Mouse (Mus musculus): ENCODE measurements at regions not wholly inside any gene's neighbourhood (a gene's known extent, or its start where the extent isn't known, plus 50 kb on each side); places are given as distances from the start of the nearest gene placed in this dataset.

DNA sequence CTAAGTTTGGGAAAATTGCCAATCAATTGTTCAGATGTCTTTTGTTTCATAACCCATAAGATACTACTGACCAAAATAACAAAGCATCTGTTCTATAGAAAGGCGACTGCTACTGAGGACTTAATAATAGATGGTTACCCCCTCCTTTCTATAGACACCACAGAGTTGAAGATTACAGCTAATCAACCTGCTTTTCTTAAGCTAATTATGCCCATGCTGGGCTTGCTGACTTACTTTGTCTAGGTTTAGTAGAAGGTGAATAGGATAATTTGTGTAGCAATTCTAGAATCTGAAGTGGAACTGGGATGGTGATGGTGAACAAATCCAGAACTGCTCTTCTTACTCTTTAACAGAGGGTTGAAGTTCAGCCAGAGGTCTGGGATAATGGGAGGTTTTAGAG, 53.8 kb upstream of the Tbx18 start:
- no peak for DNase-seq (ENCODE audit: low spot score)

DNA sequence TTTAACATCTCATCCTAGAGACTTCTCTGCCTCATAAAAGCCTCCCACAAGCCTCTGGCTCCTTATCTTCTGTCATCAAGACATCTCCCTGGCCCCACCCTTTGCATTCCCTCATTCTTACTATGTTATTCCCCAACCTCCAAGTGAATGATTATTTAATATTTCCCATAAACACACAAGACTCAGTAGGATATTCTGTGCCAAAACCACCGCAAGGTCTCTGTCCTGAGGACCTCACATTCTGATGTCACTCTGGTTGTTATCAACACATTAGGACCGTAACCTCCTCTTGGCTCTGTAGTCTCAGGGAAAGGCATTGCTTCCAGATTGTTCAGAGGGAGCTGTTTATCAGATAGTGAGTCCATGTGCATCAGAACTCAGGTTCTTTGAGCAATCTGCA, 80.7 kb upstream of the Tbx18 start:
- DNase-seq (ENCODE audit: low spot score) = no peak

DNA sequence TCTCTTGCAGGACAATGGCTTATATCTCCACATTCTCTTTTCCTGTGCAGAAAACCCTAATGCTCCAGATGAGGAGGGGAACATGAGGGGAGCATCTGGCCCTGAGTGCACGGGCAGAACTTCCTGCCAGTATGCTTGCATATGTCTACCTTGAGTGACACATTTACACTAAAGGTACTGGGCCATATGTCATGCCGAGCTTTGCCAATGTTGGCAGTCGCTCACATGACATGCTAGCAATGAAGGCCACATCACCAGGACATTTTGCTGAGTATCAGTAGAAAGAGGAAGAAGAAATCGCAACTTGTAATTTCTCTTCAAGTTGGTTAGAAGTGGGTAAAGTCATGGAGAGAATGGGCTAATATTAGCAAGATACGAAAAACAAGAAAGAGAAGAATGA, 91.2 kb upstream of the Tbx18 start:
- no peak for DNase-seq (ENCODE audit: low spot score)

DNA sequence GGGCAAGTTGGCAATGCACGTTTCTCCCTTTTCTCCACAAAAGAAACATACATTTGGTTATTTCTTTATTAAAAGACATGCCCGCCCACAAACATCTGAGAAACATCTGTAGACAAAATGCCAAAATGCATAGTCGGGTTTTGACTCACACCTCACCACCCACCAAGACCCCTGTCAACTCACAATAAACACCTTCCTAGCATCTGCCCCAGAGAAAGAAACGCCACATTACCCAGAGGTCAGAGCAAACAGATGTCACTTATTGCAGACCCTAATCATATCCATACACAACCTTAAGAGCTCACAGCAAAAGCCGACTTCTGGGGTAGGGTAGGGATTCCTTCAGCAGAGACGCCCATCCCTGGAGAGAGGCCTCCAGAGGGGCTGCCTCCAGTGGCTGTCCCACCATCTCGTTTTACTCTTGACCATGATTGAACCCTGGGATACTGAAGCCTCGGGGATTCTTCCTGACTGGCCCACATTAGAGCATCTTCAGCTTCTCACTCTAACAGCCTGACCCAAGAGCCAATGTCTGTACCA, 93.7 kb upstream of the Tbx18 start:
- DNase-seq (ENCODE audit: low spot score) = no peak

DNA sequence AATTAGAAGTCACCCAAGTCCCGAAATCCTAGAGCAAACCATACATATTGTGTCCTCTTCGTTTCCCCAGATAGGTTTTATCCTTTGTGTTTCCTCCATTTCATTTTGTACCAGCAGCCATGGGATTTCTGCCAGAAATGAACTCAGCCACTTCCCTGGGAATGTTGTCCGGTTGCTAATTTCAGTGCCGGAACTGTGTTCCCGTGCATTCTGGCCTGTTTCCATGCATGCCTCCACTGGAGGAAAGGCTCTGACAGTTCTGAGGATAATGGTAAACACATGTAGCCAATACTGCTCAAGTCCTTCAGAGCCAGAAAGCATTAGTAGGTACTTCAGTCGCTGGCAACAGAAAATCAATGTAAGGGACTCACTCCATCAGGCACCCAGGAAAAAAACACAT, 112.8 kb upstream of the Tbx18 start:
- no peak for DNase-seq (ENCODE audit: low spot score)

DNA sequence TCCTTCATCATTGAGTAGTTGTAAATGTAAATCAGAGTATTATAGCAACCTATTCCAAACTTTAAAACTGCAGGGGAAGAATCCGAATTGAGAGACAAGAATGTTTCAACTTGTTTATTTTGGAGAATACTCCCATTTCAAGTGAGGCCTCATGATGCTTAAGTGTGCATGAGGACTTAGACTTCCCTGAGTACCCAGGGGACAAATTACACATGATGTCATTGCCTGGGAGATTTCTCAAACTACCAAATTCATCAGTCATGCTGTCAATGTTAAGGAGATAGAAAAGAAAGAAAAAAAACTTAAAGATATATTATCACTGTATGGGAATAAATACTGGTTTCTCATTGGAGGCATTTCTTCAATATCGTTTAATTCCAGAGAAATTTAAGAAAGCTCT, 113.4 kb upstream of the Tbx18 start:
- no peak for DNase-seq (ENCODE audit: low spot score)

DNA sequence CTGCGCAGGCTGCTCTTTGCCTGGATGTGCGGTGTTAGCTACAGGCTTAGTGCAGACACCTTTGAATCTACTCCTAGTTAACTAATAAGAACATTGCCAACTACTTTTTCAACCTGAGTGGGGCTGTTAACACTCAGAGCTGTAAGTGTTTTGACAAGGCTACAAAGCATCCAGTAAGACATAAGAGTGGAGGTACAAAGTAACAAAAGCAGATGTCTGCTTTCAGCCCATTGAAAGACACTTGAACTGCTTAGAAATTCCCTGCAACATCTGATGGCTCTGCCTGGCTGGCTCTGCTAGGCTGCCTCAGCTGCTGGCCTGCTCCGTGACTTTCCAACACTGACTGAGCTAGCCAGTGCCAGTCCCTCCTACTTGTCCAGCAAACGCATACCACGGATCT, 117.8 kb upstream of the Tbx18 start:
- no peak for DNase-seq (ENCODE audit: low spot score)

DNA sequence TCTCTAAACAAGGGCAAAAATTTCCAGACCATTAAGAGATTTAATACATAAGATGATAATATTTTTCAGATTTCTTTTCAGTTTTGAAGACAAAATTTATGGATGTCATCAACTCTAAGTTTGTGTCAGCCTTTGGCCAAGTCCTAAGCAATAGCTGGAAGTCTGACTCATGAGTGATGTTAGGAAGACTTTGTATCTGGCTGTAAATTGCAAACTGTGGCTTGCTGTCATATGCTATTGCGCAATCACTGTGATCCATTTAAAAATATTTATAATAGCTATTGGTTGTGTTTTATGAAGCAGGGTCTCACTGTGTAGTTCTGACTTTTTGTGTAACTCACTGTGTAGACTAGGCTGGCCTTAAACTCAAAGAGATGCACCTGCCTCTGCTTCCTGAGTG, 119.1 kb upstream of the Tbx18 start:
- DNase-seq (ENCODE audit: low spot score) = no peak

DNA sequence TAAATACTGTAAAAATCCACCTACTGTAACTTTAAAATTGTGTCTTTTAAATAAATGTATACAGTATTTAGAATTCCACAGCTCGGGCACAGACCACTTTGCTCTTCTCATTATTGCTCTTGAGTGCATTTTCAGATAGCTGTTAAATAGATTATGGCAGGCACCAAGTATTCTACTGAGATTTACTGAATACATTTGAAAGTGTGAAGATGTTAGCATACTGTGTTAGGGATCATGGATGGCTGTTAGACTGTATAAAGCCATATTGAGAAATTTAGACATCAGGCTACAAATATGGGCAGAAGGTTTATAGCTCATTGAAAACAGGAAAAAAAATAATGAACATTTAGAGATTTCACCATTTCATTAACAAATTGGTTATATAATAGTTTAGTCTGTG, 130.5 kb upstream of the Tbx18 start:
- no peak for DNase-seq (ENCODE audit: low spot score)

DNA sequence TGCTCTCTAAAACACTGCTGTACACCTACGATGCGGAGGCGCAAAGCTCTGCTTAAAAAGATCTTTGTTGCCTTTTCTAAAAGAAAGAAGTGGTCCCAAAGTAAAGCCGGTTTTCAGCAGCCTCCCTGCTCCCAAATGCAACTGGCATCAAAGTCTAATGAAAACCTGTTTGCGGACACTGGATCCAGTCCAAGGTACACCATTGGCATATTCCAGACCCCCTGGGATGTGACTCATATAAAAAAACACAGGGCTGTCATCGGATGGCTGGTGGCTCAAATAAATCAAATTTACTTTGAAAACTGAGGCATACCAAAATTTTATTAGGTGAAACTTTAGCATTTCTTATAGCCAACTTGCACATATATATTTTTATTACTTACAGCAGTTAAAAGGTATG, 134.2 kb upstream of the Tbx18 start:
- no peak for DNase-seq (ENCODE audit: low spot score)

DNA sequence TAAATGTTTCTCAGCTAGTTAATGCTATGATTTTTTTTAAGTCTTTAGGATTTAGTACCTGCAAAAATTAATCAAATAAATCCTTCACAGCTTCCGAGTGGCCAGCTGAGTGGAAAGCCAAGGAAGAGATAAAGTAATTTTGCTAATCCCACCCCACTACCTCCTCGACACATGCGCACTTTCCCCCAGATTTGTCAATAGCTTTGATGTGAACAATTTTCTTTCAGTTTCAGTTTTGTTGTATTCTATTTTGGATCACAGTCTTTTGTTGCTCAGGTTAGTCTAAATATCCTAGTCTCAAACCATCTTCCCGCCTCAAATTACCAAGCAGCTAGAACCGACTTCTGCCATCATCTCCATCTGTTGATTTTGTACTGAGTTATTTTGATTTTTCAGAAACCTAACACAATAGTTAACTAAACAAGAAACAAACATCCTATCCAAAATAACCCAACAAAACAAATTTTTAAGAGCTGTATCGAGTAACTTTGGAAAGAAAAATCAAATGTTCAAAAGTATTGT, 141.4 kb upstream of the Tbx18 start:
- DNase-seq (ENCODE audit: low spot score) = no peak

DNA sequence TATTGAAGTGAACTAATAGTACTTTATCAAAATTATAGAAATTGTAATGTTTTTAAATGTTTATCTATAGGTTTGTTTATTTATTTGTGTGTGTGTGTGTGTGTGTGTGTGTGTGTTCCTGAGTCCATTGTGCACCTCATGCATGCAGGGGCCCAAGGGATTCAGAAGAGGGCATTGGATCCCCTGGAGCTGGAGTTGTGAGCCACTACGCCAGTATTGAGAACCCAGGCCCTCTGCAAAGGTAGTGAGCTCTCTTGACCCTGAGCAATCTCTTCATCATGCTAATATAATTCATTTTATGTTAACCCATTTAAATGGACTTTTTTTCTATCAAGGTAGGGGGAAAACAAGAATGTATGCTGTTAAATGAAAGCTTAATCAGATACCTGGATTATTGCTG, 151.5 kb upstream of the Tbx18 start:
- DNase-seq (ENCODE audit: low spot score) = no peak

DNA sequence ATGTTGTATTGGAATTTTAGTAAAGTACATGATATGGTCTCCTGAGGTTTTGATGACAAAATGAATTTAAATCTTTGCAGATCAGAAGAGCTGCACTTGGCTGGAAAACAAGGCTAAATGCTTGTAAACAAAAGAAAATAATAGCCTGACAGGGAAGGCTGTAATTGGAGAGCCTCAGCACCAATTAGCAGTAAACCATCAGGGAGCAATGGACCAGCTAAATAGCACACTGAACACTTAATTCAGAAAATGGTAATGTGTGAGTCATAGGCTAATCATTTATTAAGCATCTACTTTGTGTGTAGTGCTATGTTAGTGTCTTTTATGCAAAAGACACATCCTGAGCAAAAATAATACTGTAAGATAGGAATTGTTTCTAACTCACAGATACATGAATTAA, 152.0 kb upstream of the Tbx18 start:
- no peak for DNase-seq (ENCODE audit: low spot score)

DNA sequence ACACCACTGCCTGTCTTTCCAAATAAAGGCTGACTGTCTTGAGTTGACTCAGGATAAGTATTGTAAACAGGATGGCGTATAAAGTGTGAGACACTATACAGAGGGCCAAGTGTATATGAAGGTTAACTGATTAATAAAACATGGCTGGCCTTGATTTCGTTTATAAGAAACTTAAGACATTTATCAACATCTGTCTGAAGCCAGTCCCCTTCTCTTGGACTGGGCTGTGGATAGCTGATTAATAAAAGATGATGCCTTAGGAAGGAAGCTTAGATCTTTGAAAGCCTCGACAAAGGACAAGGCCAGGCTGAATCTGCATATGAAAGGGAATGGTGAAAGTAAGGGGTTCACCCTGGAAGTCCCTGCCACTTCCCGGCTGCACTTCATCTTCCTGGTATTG, 163.0 kb upstream of the Tbx18 start:
- no peak for DNase-seq (ENCODE audit: low spot score)

DNA sequence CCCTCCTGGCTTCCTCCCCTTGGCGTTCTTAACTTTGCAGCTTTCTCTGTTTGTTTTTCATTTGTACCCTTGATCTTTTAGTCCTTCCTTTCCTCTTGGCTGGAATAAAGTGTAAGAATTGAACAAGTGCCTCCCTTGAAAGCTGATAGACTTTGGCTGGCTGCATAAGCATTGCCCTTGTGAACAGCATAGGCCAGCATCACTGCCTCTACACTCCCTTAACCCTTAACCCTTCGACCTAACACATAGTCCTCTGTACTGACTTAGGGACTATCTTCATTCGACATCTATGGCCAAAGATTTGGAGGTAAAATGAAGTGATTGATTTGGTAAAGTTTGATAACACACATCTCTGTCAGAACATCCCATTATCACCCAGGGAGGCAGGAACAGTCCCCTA, 163.5 kb upstream of the Tbx18 start:
- no peak for DNase-seq (ENCODE audit: low spot score)

DNA sequence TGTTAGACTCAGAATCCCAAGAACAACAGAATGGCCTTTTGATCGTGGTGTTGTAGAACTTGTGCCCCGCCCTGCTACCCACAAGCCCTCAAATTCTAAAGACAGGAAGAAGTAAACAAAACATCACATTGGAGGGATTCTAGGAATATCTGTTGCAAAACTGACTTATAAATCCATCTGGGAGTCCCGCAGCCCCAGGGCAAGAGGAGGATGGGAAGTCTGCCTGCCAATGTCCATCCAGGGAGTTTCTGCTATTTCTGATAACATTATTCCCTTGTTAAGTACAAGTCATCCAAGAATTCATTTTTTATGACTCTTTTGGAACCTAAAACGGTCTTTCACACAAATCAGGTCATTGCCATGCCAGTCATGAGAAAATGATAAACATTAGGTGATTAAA, 164.5 kb upstream of the Tbx18 start:
- DNase-seq (ENCODE audit: low spot score) = no peak

DNA sequence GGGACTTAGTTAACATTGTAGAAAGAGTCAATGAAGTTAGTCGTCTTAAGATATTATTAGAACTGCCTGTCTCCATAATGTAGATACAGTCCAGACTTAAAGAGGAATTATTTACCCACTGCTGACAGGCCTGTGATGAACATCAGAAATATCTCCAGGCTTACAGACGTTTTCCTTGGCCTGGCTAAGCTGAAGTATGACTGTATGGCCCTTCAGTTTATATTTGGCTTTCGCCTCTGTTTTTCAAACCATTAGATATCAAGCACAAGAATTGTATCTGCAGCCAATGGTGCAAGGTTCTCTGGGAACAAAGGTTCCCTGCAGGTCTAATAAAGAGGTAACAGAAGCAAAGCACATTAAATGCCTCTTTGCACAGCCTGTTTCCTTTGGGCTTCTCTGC, 166.3 kb upstream of the Tbx18 start:
- no peak for DNase-seq (ENCODE audit: low spot score)

DNA sequence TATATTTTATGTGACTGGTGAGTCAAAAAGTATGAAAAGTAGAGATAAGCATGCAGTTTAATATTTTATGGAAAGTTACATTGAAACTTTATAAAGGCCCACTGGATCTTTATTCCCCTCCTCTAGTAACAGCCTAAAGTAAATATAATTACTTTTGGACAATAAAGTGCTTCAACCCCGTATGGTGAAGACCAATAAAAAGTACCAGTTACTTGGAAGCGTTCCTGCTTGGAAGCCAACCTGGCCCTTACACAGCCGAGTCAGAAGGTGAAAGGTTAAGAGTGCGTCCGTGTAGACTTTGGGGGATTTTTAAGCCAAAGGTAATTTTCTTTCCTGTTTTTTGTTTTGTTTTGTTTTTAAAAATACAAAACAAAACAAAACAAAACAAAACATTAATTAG, 168.3 kb upstream of the Tbx18 start:
- DNase-seq (ENCODE audit: low spot score) = no peak

DNA sequence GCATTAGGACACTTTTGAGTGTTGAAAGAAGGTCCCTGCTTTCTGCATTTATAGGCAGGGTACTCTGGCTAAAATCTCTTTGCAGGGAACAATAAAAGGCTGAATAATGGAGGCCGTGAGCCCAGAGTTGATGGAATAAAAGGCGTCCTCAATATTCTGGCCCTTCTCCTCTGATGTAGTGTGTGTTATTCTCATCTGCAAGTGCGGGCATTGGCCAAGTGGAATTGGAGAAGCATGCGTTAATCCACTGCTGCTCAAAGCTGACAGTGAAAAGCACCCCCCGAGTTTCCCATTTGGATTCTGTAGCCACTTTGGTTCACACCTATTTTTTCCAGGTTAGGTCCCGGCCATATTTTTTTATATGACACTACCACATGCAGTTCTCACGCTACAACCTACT, 168.7 kb upstream of the Tbx18 start:
- no peak for DNase-seq (ENCODE audit: low spot score)

DNA sequence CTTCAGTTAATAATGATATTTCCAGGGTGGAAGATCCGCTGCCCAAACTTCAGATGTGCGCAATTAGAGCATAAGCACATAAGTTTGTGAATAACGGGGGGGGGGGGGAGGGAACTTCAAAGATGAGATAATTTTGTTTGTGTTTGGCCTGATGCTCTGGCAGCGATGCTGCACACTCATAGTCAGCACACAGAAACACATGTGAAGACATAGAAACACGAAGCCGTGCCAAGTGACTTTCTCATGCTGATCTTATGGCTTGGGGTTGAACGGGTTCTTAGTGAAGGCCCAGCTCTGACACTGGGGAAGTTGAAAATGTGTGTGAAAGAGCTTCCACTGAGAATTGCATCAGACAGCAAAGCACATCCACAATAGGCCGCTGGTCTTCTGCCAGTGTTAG, 190.2 kb upstream of the Tbx18 start:
- DNase-seq (ENCODE audit: low spot score) = no peak

DNA sequence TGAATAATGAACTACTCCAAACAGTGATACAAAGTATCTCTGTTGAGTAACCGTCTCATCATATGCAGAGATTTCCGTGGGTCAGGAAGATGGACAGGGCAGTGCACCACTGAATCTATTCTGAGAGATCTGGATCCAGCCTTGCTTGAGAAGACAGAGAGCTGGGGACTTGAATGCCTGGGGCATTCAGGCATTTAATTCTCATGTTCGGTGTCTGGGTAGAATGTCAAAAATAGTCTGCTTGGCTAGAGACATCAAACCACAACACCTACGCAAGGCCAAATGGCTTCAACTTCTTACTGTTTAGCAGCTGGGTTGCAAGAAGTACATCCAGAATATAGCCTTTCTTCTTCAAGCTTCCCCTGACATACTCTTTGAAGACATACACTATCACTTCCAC, 194.1 kb upstream of the Tbx18 start:
- no peak for DNase-seq (ENCODE audit: low spot score)

DNA sequence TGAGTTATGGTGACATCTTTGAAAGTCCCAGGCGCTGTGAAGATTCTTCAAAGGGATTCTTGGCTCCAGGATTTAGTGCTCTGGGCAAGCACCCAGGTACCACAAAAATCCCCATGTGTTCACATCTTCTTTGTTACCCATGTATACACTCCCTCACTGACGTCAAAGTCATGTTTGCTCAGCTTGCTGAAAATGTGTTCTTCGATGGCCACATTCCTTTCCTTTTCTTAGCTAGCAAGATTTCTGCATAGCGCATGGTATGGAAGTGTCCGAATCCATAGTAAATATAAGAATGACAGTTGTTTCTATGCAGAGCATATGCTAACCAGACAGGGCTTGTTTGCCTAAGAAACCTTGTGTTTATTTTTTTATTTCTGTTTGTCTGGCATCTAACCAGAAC, 202.2 kb upstream of the Tbx18 start:
- no peak for DNase-seq (ENCODE audit: low spot score)

DNA sequence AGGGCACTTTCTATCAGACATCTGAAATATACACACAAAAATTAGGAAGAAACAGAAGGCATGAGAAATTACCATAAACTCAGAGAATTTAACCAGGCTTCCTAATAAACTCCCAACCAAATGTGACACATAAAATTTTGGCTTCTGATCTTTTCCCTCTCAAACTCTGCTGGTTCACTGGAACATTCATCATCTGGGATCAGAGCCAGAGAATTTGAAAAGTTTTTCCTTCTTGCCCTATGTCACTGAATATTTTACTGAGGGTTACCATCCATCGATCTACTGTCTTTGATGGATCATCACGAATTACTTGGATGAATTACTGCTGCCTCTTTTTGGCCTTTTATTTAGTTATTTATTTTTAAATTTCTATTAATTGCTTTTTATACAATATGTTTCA, 221.4 kb upstream of the Tbx18 start:
- DNase-seq (ENCODE audit: low spot score) = no peak

DNA sequence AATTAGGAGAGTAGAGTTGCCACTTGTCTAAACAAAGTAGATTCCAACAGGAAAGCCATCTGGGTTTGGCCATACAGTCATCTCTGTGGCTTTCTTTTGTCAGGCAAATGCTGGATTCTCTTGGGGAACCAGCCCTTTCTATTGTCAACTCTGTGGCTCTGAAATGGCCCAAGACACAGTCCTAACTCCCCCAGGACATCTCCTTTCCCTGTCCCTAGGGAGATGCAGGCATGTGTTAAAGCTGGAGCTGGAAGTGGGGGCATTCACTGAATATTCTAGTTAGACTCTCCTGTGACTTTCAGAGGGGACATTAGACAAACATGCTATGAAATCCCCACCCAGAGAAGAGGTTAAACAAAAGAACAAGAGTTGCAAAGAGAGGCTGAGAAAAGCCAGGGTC, 223.9 kb upstream of the Tbx18 start:
- DNase-seq (ENCODE audit: low spot score) = no peak

DNA sequence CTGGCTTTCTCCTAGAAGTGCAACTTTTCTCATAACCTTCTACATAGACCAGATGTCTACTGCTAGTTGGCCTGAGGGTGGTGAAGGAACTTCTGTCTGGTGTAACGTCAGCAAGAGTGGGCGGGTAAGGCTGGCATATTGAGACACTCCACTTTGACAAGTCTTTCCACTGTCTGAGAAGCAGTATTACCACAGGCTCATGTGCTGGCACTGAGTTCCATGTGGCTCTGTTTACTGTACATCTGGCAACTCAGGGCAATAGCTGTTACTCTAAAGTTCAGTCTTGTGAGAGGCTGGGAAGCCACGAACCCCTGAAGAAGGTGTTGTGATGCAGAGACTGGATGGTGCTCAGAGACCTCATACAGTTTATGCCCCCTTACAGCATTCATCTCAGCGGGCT, 230.7 kb upstream of the Tbx18 start:
- no peak for DNase-seq (ENCODE audit: low spot score)

All from testis, postnatal 10 days (tissue).